Mouse (Mus musculus) lung, postnatal 0 days (tissue): ENCODE data around the gene Nhlrc2.

Source experiments
- CTCF ChIP-seq: IDR thresholded peaks from 2 replicates; pipeline ENCODE4 v1.5.1; 2016; ENCODE audit warnings: antibody characterized with exemption, mild to moderate bottlenecking
- EP300 ChIP-seq: IDR thresholded peaks from 2 replicates; pipeline ENCODE4 v1.6.1; 2016; ENCODE audit warnings: antibody characterized with exemption, mild to moderate bottlenecking, control low read depth

- TF ChIP-seq CTCF, result no peak
- TF ChIP-seq EP300, result no peak
These were observed 23.9 kb downstream of the Nhlrc2 start for GRCm38 (mm10) chr19:56571913-56572312.
